Mouse (Mus musculus): Measurements from ENCODE around the gene Pbx3. TPM values are rescaled to one million over a fixed set of nuclear protein-coding genes. Genes with fewer than 3 reads are reported as not detected.

The Pbx3 gene
- polyA plus RNA-seq (2015; fragmentation: Nextera tagmentation; extraction: Ambion mirVana) = 19.1 TPM in 2 replicates

GRCm38 (mm10) chr2:34372305-34373301, at the start of gene Pbx3:
Pbx3 (minus strand) TSS chr2:34373142.

GRCm38 (mm10) chr2:34406601-34407464, 33.9 kb upstream of the Pbx3 start, which contains the start of gene Mapkap1:
Mapkap1 (plus strand) TSS chr2:34406771.

Other genes starting within 250 kb of the Pbx3 start
- gene Mapkap1, start 33.6 kb upstream of the Pbx3 start, polyA plus RNA-seq (2015; fragmentation: Nextera tagmentation; extraction: Ambion mirVana) = 39.6 and 43.9 TPM in 2 replicates

All from spleen, postnatal 0 days (tissue).